Mouse (Mus musculus) heart, embryonic 12.5 days (tissue): ENCODE results near the gene Lep. TPM values are rescaled to one million over a fixed set of nuclear protein-coding genes. Genes with fewer than 3 reads are reported as not detected.

Experiments used
- ATAC-seq: fragments of 200-750 bp; cut with Nextera tagmentation; 2 replicates; pipeline ENCODE4 v1.8.0; 2017; ENCODE audit warnings: moderate TSS enrichment, moderate library complexity; ENCODE audit not compliant: insufficient number of reproducible peaks, low FRiP score
- H3K27ac ChIP-seq: fragments of 300-500 bp; sonication (generic); 2 replicates; pipeline ENCODE4 v1.5.1; 2016; ENCODE audit warnings: mild to moderate bottlenecking, moderate library complexity; ENCODE audit not compliant: poor library complexity, severe bottlenecking
- H3K27me3 ChIP-seq: fragments of 300-500 bp; sonication (generic); replicated peaks from 2 replicates; pipeline ENCODE4 v1.6.1; 2016; ENCODE audit warnings: mild to moderate bottlenecking, moderate library complexity
- H3K36me3 ChIP-seq: fragments of 300-500 bp; sonication (generic); 2 replicates; pipeline ENCODE4 v1.6.1; 2016; ENCODE audit warnings: mild to moderate bottlenecking, moderate library complexity
- H3K4me1 ChIP-seq: fragments of 300-500 bp; sonication (generic); replicated peaks from 2 replicates; pipeline ENCODE4 v1.6.1; 2016; ENCODE audit warnings: mild to moderate bottlenecking
- H3K4me2 ChIP-seq: fragments of 300-500 bp; sonication (generic); 2 replicates; pipeline ENCODE4 v1.6.1; 2016; ENCODE audit warnings: mild to moderate bottlenecking, moderate library complexity
- H3K4me3 ChIP-seq: fragments of 300-500 bp; sonication (generic); 2 replicates; pipeline ENCODE4 v1.5.1; 2016; ENCODE audit warnings: mild to moderate bottlenecking
- H3K9ac ChIP-seq: fragments of 300-500 bp; sonication (generic); 2 replicates; pipeline ENCODE4 v1.6.1; 2016; ENCODE audit warnings: mild to moderate bottlenecking, moderate library complexity
- H3K9me3 ChIP-seq: fragments of 300-500 bp; sonication (generic); replicated peaks from 2 replicates; pipeline ENCODE4 v1.6.1; 2016; ENCODE audit warnings: mild to moderate bottlenecking, moderate library complexity
- WGBS: fragments of 180-500 bp; shearing (Covaris S2); methylation state at CpG from one replicate; pipeline ENCODE4 v1.1.7; 2016; 5-methylcytosine and 5-hydroxymethylcytosine counted together
- microRNA-seq: library from miRNA; unstranded; fragments of <30 nt; microRNA quantifications from one replicate; pipeline ENCODE4, GENCODE M21; 2017
- polyA plus RNA-seq: library from polyadenylated mRNA; unstranded; fragments of >200 nt; fragmentation: Nextera tagmentation; extraction: Ambion mirVana; gene quantifications from 2 replicates; pipeline ENCODE4 v1.2.1, GENCODE M21; 2016

The Lep gene
- polyA plus RNA-seq, 1 experiment from 2014 or later: not detected

GRCm38 (mm10) chr6:29118231-29118630, 58.2 kb downstream of the Lep start:
- no peak overlapping the region for H3K27ac ChIP-seq
- ATAC-seq: no peak
- H3K9me3 ChIP-seq: no peaks in the 10 kb centered on the region
- no peak overlapping the region for H3K9ac ChIP-seq
- H3K36me3 ChIP-seq: 0 out of 2 replicates have a peak, but pooled peaks cover 1% of the 10 kb centered on the region
- H3K4me2 ChIP-seq: no peak overlapping the region
- H3K4me3 ChIP-seq: no peak overlapping the region
- H3K27me3 ChIP-seq: no peaks in the 10 kb centered on the region
- H3K4me1 ChIP-seq: no peaks in the 10 kb centered on the region

- no peaks in the 10 kb centered on the region for H3K27me3 ChIP-seq
- no peaks in the 10 kb centered on the region for H3K9me3 ChIP-seq
- H3K9ac ChIP-seq: no peak overlapping the region
- no peak for ATAC-seq
- WGBS: 67% methylated on average over 4 of the region's 4 CpGs
- H3K4me3 ChIP-seq: no peak overlapping the region
- peaks cover 6% of the 10 kb centered on the region for H3K36me3 ChIP-seq
- H3K4me2 ChIP-seq: no peak overlapping the region
- no peak overlapping the region for H3K27ac ChIP-seq
- no peaks in the 10 kb centered on the region for H3K4me1 ChIP-seq
Measured at GRCm38 (mm10) chr6:29118963-29119362, 58.9 kb downstream of the Lep start.

GRCm38 (mm10) chr6:29119990-29120389, 60.0 kb downstream of the Lep start:
- no peaks in the 10 kb centered on the region for H3K9me3 ChIP-seq
- ATAC-seq: no peak
- peaks cover 15% of the 10 kb centered on the region for H3K36me3 ChIP-seq
- no peaks in the 10 kb centered on the region for H3K4me1 ChIP-seq
- 80% methylated on average over 13 of the region's 13 CpGs for WGBS
- H3K9ac ChIP-seq: no peak overlapping the region
- H3K4me3 ChIP-seq: no peak overlapping the region
- H3K4me2 ChIP-seq: no peak overlapping the region
- no peak overlapping the region for H3K27ac ChIP-seq
- no peaks in the 10 kb centered on the region for H3K27me3 ChIP-seq

Small RNA genes within 50 kb of the gene (microRNA-seq; reads per million reads assigned to microRNA genes)
- 9.0 reads per million, percentile 23 among the genes with 10 or more reads in this experiment for gene Mir129-1

Other genes with a start within 250 kb of the Lep start
- gene Lrrc4, start 228.5 kb upstream of the Lep start, polyA plus RNA-seq: 0.51 and 0.58 TPM in 2 replicates
- gene Rbm28, start 104.8 kb downstream of the Lep start, polyA plus RNA-seq: 32.4 and 35.6 TPM in 2 replicates
- gene Prrt4, start 119.4 kb downstream of the Lep start, polyA plus RNA-seq: 3.0 and 3.1 TPM in 2 replicates
- gene Impdh1, start 156.1 kb downstream of the Lep start, polyA plus RNA-seq: 39.5 and 40.8 TPM in 2 replicates
- 22.7 TPM in 2 replicates for gene Hilpda, start 212.3 kb downstream of the Lep start, polyA plus RNA-seq
- gene Fam71f2, start 219.4 kb downstream of the Lep start, polyA plus RNA-seq: 0.26 TPM in 1 of 2 replicates, not detected in the other